Mouse (Mus musculus): ENCODE results near the gene Spats2. TPM values are rescaled to one million over a fixed set of nuclear protein-coding genes. Genes with fewer than 3 reads are reported as not detected.
"Not testable (repeated sequence)": the region's sequence is repeated elsewhere in the genome, so short reads cannot be mapped to it uniquely, and the experiment has no call there.

The Spats2 gene
- total RNA-seq, 2 experiments from 2014 or later: 12.3 to 14.5 TPM

- no peak for DNase-seq
Measured at GRCm38 (mm10) chr15:99138389-99138788, 12.7 kb downstream of the Spats2 start.

- DNase-seq: peak; percentile 54
Measured at GRCm38 (mm10) chr15:99139669-99140068, 14.0 kb downstream of the Spats2 start.

GRCm38 (mm10) chr15:99150516-99150915, 24.8 kb downstream of the Spats2 start:
- DNase-seq: no peak

- DNase-seq: no peak
Measured at GRCm38 (mm10) chr15:99151324-99151723, 25.6 kb downstream of the Spats2 start.

GRCm38 (mm10) chr15:99153466-99153865, 27.8 kb downstream of the Spats2 start:
- no peak for DNase-seq

- DNase-seq: not testable (repeated sequence)
Measured at GRCm38 (mm10) chr15:99154515-99154914, 28.8 kb downstream of the Spats2 start.

GRCm38 (mm10) chr15:99163512-99164365, 38.0 kb downstream of the Spats2 start:
- no peak for DNase-seq

GRCm38 (mm10) chr15:99172131-99172530, 46.4 kb downstream of the Spats2 start:
- no peak for DNase-seq

GRCm38 (mm10) chr15:99179639-99180038, 53.9 kb downstream of the Spats2 start:
- no peak for DNase-seq

GRCm38 (mm10) chr15:99184217-99184914, 58.6 kb downstream of the Spats2 start:
- DNase-seq: no peak

- DNase-seq: no peak
Measured at GRCm38 (mm10) chr15:99194358-99194757, 68.6 kb downstream of the Spats2 start.

- DNase-seq: no peak
Measured at GRCm38 (mm10) chr15:99195043-99195442, 69.3 kb downstream of the Spats2 start.

- no peak for DNase-seq
Measured at GRCm38 (mm10) chr15:99198761-99199160, 73.0 kb downstream of the Spats2 start.

- DNase-seq: no peak
Measured at GRCm38 (mm10) chr15:99205959-99206358, 80.2 kb downstream of the Spats2 start.

- DNase-seq: no peak
Measured at GRCm38 (mm10) chr15:99213183-99213582, 87.5 kb downstream of the Spats2 start.

- no peak for DNase-seq
Measured at GRCm38 (mm10) chr15:99214941-99215340, 89.2 kb downstream of the Spats2 start.

GRCm38 (mm10) chr15:99215741-99216463, 90.2 kb downstream of the Spats2 start:
- no peak for DNase-seq

GRCm38 (mm10) chr15:99217630-99218029, 91.9 kb downstream of the Spats2 start:
- DNase-seq: no peak

GRCm38 (mm10) chr15:99221315-99221952, 95.7 kb downstream of the Spats2 start:
- no peak for DNase-seq

- no peak for DNase-seq
Measured at GRCm38 (mm10) chr15:99222794-99223584, 97.3 kb downstream of the Spats2 start.

GRCm38 (mm10) chr15:99223585-99224207, 98.0 kb downstream of the Spats2 start:
- peak; percentile 54 for DNase-seq
